Mouse (Mus musculus) frontal cortex, postnatal 14 days (tissue): ENCODE results near the gene Evi2a.

Source experiments
- DNase-seq, 2 experiments: peaks; one replicate each; pipeline ENCODE4 v3.0.0; 2022; ENCODE audit warnings: low spot score in 2 of 2

Gene Evi2a

GRCm38 (mm10) chr11:79524310-79524575, 6.2 kb downstream of the Evi2a start:
- no peak for DNase-seq

GRCm38 (mm10) chr11:79523560-79524309, 6.7 kb downstream of the Evi2a start, which contains the start of gene Evi2b:
Gene Evi2b, minus strand, starts transcription at chr11:79523762.
- DNase-seq: no peak

- DNase-seq: no peak
Observed at GRCm38 (mm10) chr11:79522944-79523343, 7.5 kb downstream of the Evi2a start.

GRCm38 (mm10) chr11:79521930-79522329, 8.5 kb downstream of the Evi2a start:
- DNase-seq: no peak

- DNase-seq: no peak
Observed at GRCm38 (mm10) chr11:79520772-79521171, 9.6 kb downstream of the Evi2a start.

- DNase-seq: no peak
Observed at GRCm38 (mm10) chr11:79519878-79520291, 10.5 kb downstream of the Evi2a start.

- DNase-seq: no peak
Observed at GRCm38 (mm10) chr11:79519299-79519698, 11.1 kb downstream of the Evi2a start.

- DNase-seq: no peak
Observed at GRCm38 (mm10) chr11:79515798-79516197, 14.6 kb downstream of the Evi2a start.

- DNase-seq: no peak
Observed at GRCm38 (mm10) chr11:79515331-79515730, 15.1 kb downstream of the Evi2a start.

- DNase-seq: no peak
Observed at GRCm38 (mm10) chr11:79511970-79512369, 18.4 kb downstream of the Evi2a start.

- no peak for DNase-seq
Observed at GRCm38 (mm10) chr11:79504506-79504905, 25.9 kb downstream of the Evi2a start.

- DNase-seq: peak; percentile 42 to 56
Observed at GRCm38 (mm10) chr11:79503845-79504244, 26.6 kb downstream of the Evi2a start, which contains the start of gene Omg. Gene Omg, minus strand, starts transcription at chr11:79504084.

- no peak for DNase-seq
Observed at GRCm38 (mm10) chr11:79502917-79503316, 27.5 kb downstream of the Evi2a start.

GRCm38 (mm10) chr11:79494976-79495800, 35.2 kb downstream of the Evi2a start:
- no peak for DNase-seq

GRCm38 (mm10) chr11:79484721-79485120, 45.7 kb downstream of the Evi2a start:
- DNase-seq: no peak

- DNase-seq: no peak
Observed at GRCm38 (mm10) chr11:79483876-79484528, 46.4 kb downstream of the Evi2a start.

- DNase-seq: no peak
Observed at GRCm38 (mm10) chr11:79483392-79483791, 47.0 kb downstream of the Evi2a start.
